Mouse (Mus musculus): Measurements from ENCODE around the gene Il34. TPM values are rescaled to one million over a fixed set of nuclear protein-coding genes. Genes with fewer than 3 reads are reported as not detected.

The Il34 gene
- total and polyA plus RNA-seq, 3 experiments, result 3.3 to 15.3 (median 5.3) TPM

DNA sequence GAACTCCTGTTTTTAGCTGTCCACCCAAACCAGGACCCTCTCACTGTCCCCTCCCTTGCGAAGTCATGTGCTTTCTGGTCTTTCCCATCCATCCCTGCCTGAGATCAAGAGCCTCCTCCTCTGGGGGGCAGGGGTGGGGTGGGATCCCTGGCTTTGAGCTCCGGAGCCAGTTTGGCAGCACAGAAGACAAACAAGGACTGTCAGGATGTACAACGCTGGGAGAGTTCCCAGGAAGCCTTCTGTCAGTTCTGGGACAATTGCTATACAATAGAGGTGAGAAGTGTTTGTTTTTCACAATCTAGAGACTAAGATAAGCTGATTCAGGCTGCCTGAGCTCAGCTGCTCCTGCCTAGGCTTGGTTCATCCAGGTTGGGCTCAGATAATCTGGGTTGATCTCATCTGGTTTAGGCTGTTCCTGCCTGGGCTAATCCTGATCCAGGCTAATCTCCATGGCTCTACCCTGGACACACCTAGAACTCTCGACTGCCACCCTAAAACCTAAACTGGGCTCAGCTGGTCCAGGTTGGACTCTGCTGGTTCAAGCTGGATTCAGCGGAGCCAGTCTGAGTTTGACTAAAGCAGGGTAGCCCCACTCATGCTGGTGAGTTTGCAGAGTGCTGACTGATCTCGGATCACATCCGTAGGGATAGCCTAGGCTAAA is 45.3 kb downstream of the Il34 start:
- WGBS, result 58% methylated on average over 7 of the region's 7 CpGs
- H3K36me3 ChIP-seq (ENCODE audit: control insufficient read depth, insufficient read depth, low read length), result no peaks in the 10 kb centered on the region
- TF ChIP-seq POLR2A (IDR thresholded peaks at IDR 0.05; ENCODE audit: insufficient read depth, low read depth, low read length) (no peak), CTCF (IDR thresholded peaks at IDR 0.05) (no peak), EP300 (IDR thresholded peaks at IDR 0.05; ENCODE audit: insufficient read depth, low read depth, low read length) (no peak)
- H3K27me3 ChIP-seq (ENCODE audit: control insufficient read depth, insufficient read depth, low read length), result no peaks in the 10 kb centered on the region
- no peaks in the 10 kb centered on the region for H3K79me2 ChIP-seq (replicated peaks; ENCODE audit: control insufficient read depth, insufficient read depth, low read length)
- DNase-seq, result no peak
- H3K4me3 ChIP-seq, result no peak overlapping the region
- intact Hi-C loops (cut with DNase I), result no loop called here
- H3K4me1 ChIP-seq (ENCODE audit: control insufficient read depth, insufficient read depth, low read length), result peaks cover 4% of the 10 kb centered on the region
- no peak overlapping the region for H3K9ac ChIP-seq (ENCODE audit: low read depth, low read length)
- H3K27ac ChIP-seq, result peak overlapping the region; percentile 56

DNA sequence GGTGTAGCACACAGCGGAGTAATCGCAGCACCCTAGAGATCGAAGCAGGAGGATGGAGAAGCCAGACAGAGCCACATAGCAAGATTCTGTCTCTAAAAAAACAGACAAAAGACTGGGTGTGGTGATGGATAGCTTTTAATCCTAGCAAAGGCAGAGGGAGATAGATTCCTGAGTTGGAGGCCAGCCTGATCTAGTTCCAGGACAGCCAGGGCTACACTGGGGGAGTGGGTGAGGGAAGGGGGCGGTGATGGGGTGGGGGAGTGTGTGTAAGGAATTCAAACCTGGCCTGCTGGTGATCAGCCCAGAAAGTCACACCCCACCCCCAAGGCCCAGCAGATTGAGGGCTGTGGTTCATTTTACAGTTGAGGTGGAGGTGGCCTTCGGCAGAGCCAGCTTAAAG is 49.5 kb downstream of the Il34 start:
- Histone ChIP-seq H3K4me3 (no peak overlapping the region), H3K79me2 (replicated peaks; ENCODE audit: control insufficient read depth, insufficient read depth, low read length) (no peaks in the 10 kb centered on the region), H3K9ac (ENCODE audit: low read depth, low read length) (no peak overlapping the region), H3K27ac (no peak overlapping the region), H3K36me3 (ENCODE audit: control insufficient read depth, insufficient read depth, low read length) (no peaks in the 10 kb centered on the region), H3K27me3 (ENCODE audit: control insufficient read depth, insufficient read depth, low read length) (no peaks in the 10 kb centered on the region), H3K4me1 (ENCODE audit: control insufficient read depth, insufficient read depth, low read length) (peaks cover 2% of the 10 kb centered on the region)
- WGBS, result 88% methylated on average over 5 of the region's 5 CpGs
- TF ChIP-seq POLR2A (IDR thresholded peaks at IDR 0.05; ENCODE audit: insufficient read depth, low read depth, low read length) (no peak), EP300 (IDR thresholded peaks at IDR 0.05; ENCODE audit: insufficient read depth, low read depth, low read length) (no peak), CTCF (IDR thresholded peaks at IDR 0.05) (no peak)
- intact Hi-C loops (cut with DNase I), result loop anchor here (10.0 kb wide), 1 partner anchor 229 kb away; no protein-coding TSS in a partner anchor
- no peak for DNase-seq

DNA sequence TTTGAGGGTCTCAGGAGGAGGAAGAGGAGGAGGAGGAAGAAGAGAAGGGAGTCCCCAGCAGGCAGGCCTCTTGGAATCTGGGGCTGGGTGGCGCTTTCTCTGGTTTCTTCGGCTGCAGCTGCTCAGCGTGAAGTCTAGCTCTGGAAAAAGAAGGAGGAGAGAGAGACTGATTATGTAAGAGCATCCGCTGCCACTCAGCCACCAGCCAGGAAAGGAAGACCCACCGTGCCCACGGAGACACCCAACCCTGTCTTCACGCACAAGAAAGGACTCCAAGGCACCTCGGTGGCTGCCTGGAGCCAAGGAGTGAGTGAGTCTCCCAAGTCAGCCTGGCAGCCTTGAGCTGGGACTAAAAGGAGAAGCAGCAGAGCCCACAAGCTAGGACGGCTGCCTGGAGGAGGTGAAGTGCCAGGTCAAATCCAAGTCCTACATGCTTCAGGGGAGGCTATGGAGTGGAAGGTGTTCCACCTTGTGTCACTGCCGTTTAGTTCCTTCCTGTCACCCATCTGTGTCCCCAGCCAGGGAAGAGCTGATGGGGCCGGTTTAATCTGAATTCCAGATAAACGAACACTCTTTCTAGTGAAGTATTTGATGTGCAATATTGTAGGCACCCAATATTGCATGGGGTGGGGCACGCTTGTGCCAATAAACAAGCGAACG is 50.1 kb downstream of the Il34 start:
- DNase-seq, result no peak
- Histone ChIP-seq H3K27ac (no peak overlapping the region), H3K9ac (ENCODE audit: low read depth, low read length) (no peak overlapping the region), H3K27me3 (ENCODE audit: control insufficient read depth, insufficient read depth, low read length) (no peaks in the 10 kb centered on the region), H3K79me2 (replicated peaks; ENCODE audit: control insufficient read depth, insufficient read depth, low read length) (no peaks in the 10 kb centered on the region), H3K4me3 (no peak overlapping the region), H3K36me3 (ENCODE audit: control insufficient read depth, insufficient read depth, low read length) (no peaks in the 10 kb centered on the region), H3K4me1 (ENCODE audit: control insufficient read depth, insufficient read depth, low read length) (no peaks in the 10 kb centered on the region)
- intact Hi-C loops (cut with DNase I), result loop anchor here (10.0 kb wide), 1 partner anchor 229 kb away; no protein-coding TSS in a partner anchor
- no peak for TF ChIP-seq EP300 (IDR thresholded peaks at IDR 0.05; ENCODE audit: insufficient read depth, low read depth, low read length)
- TF ChIP-seq CTCF (IDR thresholded peaks at IDR 0.05), result no peak
- no peak for TF ChIP-seq POLR2A (IDR thresholded peaks at IDR 0.05; ENCODE audit: insufficient read depth, low read depth, low read length)
- WGBS, result 59% methylated on average over 15 of the region's 15 CpGs

- no peaks in the 10 kb centered on the region for H3K4me1 ChIP-seq (ENCODE audit: control insufficient read depth, insufficient read depth, low read length)
- no peak overlapping the region for H3K4me3 ChIP-seq
- H3K27me3 ChIP-seq (ENCODE audit: control insufficient read depth, insufficient read depth, low read length), result no peaks in the 10 kb centered on the region
- no peak for DNase-seq
- no peak overlapping the region for H3K27ac ChIP-seq
- no peaks in the 10 kb centered on the region for H3K79me2 ChIP-seq (replicated peaks; ENCODE audit: control insufficient read depth, insufficient read depth, low read length)
- intact Hi-C loops (cut with DNase I), result loop anchor here (5.0 to 10.0 kb wide), 2 partner anchors 63 to 230 kb away; no protein-coding TSS in a partner anchor
- no peak overlapping the region for H3K9ac ChIP-seq (ENCODE audit: low read depth, low read length)
- WGBS, result 58% methylated on average over 4 of the region's 4 CpGs
- TF ChIP-seq CTCF (IDR thresholded peaks at IDR 0.05), result no peak
- TF ChIP-seq EP300 (IDR thresholded peaks at IDR 0.05; ENCODE audit: insufficient read depth, low read depth, low read length), result no peak
- TF ChIP-seq POLR2A (IDR thresholded peaks at IDR 0.05; ENCODE audit: insufficient read depth, low read depth, low read length), result no peak
- H3K36me3 ChIP-seq (ENCODE audit: control insufficient read depth, insufficient read depth, low read length), result no peaks in the 10 kb centered on the region
Measured at GRCm38 (mm10) chr8:110754713-110755112, 51.0 kb downstream of the Il34 start.

DNA sequence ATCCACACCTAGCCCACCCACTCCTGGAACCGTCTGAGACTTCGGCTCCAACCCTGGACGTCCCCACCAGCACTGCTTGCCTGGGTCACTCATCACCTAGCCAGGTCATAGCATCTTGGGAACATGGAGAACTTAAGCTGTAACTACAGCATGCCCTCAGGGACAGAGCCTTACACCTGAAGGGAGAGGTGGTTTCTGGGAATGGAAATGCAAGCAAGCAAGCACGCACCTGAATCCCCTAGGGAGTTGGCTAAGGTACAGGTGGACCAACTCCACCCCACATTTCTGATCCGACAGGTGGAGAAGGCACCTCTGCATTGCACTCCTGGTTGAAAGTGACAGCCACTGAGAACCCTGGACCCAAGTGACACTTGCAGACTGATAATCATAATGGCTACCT is 54.2 kb downstream of the Il34 start:
- Histone ChIP-seq H3K27me3 (ENCODE audit: control insufficient read depth, insufficient read depth, low read length) (no peaks in the 10 kb centered on the region), H3K79me2 (replicated peaks; ENCODE audit: control insufficient read depth, insufficient read depth, low read length) (no peaks in the 10 kb centered on the region), H3K9ac (ENCODE audit: low read depth, low read length) (no peak overlapping the region), H3K4me3 (no peak overlapping the region), H3K4me1 (ENCODE audit: control insufficient read depth, insufficient read depth, low read length) (no peaks in the 10 kb centered on the region), H3K36me3 (ENCODE audit: control insufficient read depth, insufficient read depth, low read length) (no peaks in the 10 kb centered on the region), H3K27ac (no peak overlapping the region)
- intact Hi-C loops (cut with DNase I), result loop anchor here (2.0 to 10.0 kb wide), 3 partner anchors 66 to 233 kb away; no protein-coding TSS in a partner anchor
- 79% methylated on average over 5 of the region's 5 CpGs for WGBS
- TF ChIP-seq POLR2A (IDR thresholded peaks at IDR 0.05; ENCODE audit: insufficient read depth, low read depth, low read length) (no peak), CTCF (IDR thresholded peaks at IDR 0.05) (no peak), EP300 (IDR thresholded peaks at IDR 0.05; ENCODE audit: insufficient read depth, low read depth, low read length) (no peak)
- DNase-seq, result no peak

DNA sequence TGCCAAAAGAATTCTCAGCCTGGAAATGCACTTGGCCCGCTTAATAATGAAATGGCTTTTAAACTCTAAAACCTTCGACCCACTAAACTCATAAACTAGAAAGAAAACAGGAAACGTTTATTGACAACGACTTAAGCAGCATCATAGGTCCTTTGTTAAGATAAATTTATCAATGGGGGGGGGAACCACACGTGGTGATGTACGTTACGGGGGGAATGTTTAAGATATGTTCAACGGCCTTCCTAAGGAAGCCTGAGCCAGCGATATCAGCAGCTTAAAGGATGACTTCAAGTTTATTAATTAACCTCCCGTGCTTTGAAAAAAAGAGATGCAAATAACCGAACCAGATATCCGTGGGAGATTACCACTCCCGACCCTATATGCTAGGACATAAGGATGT is 55.5 kb downstream of the Il34 start:
- no peaks in the 10 kb centered on the region for H3K27me3 ChIP-seq (ENCODE audit: control insufficient read depth, insufficient read depth, low read length)
- 20% methylated on average over 13 of the region's 13 CpGs for WGBS
- no peaks in the 10 kb centered on the region for H3K4me1 ChIP-seq (ENCODE audit: control insufficient read depth, insufficient read depth, low read length)
- no peak overlapping the region for H3K4me3 ChIP-seq
- H3K36me3 ChIP-seq (ENCODE audit: control insufficient read depth, insufficient read depth, low read length), result no peaks in the 10 kb centered on the region
- no peak for DNase-seq
- H3K79me2 ChIP-seq (replicated peaks; ENCODE audit: control insufficient read depth, insufficient read depth, low read length), result no peaks in the 10 kb centered on the region
- TF ChIP-seq EP300 (IDR thresholded peaks at IDR 0.05; ENCODE audit: insufficient read depth, low read depth, low read length), result no peak
- no peak for TF ChIP-seq POLR2A (IDR thresholded peaks at IDR 0.05; ENCODE audit: insufficient read depth, low read depth, low read length)
- TF ChIP-seq CTCF (IDR thresholded peaks at IDR 0.05), result no peak
- intact Hi-C loops (cut with DNase I), result loop anchor here (2.0 to 10.0 kb wide), 3 partner anchors 67 to 235 kb away; no protein-coding TSS in a partner anchor
- no peak overlapping the region for H3K27ac ChIP-seq
- H3K9ac ChIP-seq (ENCODE audit: low read depth, low read length), result no peak overlapping the region

Data from heart, adult 2 months (tissue).